Mouse (Mus musculus) forebrain, embryonic 11.5 days (tissue): ENCODE results near the gene Mlx. TPM values are rescaled to one million over a fixed set of nuclear protein-coding genes. Genes with fewer than 3 reads are reported as not detected.
A peak's percentile ranks its signal among the peaks of the same experiment; 100 is the strongest.

ENCODE experiments used
- ATAC-seq: fragments of 200-750 bp; cut with Nextera tagmentation; replicated peaks from 2 replicates; pipeline ENCODE4 v1.8.0; 2017; ENCODE audit warnings: moderate TSS enrichment; ENCODE audit not compliant: low FRiP score
- DNase-seq: peaks from one replicate; pipeline ENCODE4 v3.0.0-alpha.2; 2017; ENCODE audit warnings: low spot score
- H3K27ac ChIP-seq: fragments of 300-500 bp; sonication (generic); 2 replicates; pipeline ENCODE4 v1.5.1; 2014; ENCODE audit warnings: low read depth, low read length
- H3K27me3 ChIP-seq: fragments of 300-500 bp; sonication (generic); 2 replicates; pipeline ENCODE4 v1.6.1; 2014; ENCODE audit warnings: mild to moderate bottlenecking, low read length, mixed read lengths; ENCODE audit not compliant: control insufficient read depth, insufficient read depth
- H3K36me3 ChIP-seq: fragments of 300-500 bp; sonication (generic); 2 replicates; pipeline ENCODE4 v1.6.1; 2014; ENCODE audit warnings: mild to moderate bottlenecking, low read length, moderate library complexity, mixed read lengths; ENCODE audit not compliant: control insufficient read depth, insufficient read depth
- H3K4me1 ChIP-seq: fragments of 300-500 bp; sonication (generic); replicated peaks from 2 replicates; pipeline ENCODE4 v1.6.1; 2014; ENCODE audit warnings: low read length, mixed read lengths; ENCODE audit not compliant: control insufficient read depth, insufficient read depth
- H3K4me2 ChIP-seq: fragments of 300-500 bp; sonication (generic); 2 replicates; pipeline ENCODE4 v1.6.1; 2014; ENCODE audit warnings: low read depth, mild to moderate bottlenecking, low read length, moderate library complexity, mixed read lengths; ENCODE audit not compliant: severe bottlenecking
- H3K4me3 ChIP-seq: fragments of 300-500 bp; sonication (generic); 2 replicates; pipeline ENCODE4 v1.5.1; 2014; ENCODE audit warnings: low read depth, low read length
- H3K9ac ChIP-seq: fragments of 300-500 bp; sonication (generic); 2 replicates; pipeline ENCODE4 v1.6.1; 2014; ENCODE audit warnings: low read length
- H3K9me3 ChIP-seq: fragments of 300-500 bp; sonication (generic); 2 replicates; pipeline ENCODE4 v1.6.1; 2016; ENCODE audit warnings: low read length, mixed read lengths; ENCODE audit not compliant: control insufficient read depth
- WGBS: fragments of 180-500 bp; shearing (Covaris S2); extraction: QIAGEN DNeasy Blood & Tissue Kit; methylation state at CpG from one replicate; pipeline ENCODE4 v1.1.7; 2014; 5-methylcytosine and 5-hydroxymethylcytosine counted together
- polyA plus RNA-seq: library from polyadenylated mRNA; unstranded; fragments of >200 nt; fragmentation: Nextera tagmentation; extraction: Ambion mirVana; gene quantifications from 2 replicates; pipeline ENCODE4 v1.2.1, GENCODE M21; 2014

Mlx gene
- polyA plus RNA-seq, 1 experiment from 2014 or later = 41.8 TPM

DNA sequence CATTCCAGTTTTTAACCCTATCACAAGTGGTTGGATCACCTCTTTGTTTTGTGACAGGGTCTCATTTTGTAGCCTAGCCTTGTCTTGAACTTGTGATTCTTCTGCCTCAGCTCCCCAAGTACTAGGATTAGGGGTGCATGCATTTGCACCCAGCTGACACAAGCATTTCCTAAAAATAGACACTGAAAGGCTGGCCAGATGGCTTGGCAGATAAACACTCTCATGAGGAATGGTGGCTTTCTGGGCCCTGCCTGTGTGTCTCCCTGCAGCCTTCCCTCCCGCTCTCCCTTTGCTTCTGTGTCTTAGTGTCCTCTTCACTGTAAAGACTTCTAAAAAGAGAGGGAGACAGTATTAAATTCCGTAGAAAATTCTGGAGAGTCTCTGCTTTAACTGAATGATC is 44.1 kb downstream of the Mlx start:
- peaks cover 2% of the 10 kb centered on the region; the same call in 1 of the 2 replicates for H3K9me3 ChIP-seq
- H3K27ac ChIP-seq = no peak overlapping the region
- no peaks in the 10 kb centered on the region for H3K4me1 ChIP-seq
- WGBS = 87% methylated on average over 2 of the region's 2 CpGs
- no peak overlapping the region for H3K4me2 ChIP-seq
- H3K36me3 ChIP-seq = peaks cover 8% of the 10 kb centered on the region
- DNase-seq (peak; percentile 35), ATAC-seq (no peak)
- no peak overlapping the region for H3K4me3 ChIP-seq
- no peaks in the 10 kb centered on the region for H3K27me3 ChIP-seq
- no peak overlapping the region for H3K9ac ChIP-seq

DNA sequence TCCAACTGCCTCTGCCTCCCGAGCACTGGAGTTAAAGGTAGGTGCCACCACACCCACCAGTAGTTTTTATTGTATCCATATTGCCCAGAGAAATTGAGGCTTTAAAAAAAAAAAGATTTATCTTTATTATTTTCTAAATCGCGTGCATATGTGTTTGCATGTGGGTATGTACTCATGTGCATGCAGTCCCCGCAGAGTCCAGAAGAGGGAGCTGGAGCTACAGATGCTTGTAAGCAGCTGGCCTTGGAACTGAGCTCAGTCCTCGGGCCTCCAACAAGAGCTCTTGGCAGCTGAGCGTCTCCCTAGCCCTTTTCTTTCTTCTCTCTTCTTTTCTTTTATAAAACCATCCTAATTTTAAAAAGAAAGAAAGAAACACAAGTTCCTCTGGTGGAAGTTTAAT is 44.6 kb downstream of the Mlx start:
- Histone ChIP-seq H3K27me3 (no peaks in the 10 kb centered on the region), H3K9me3 (peaks cover 2% of the 10 kb centered on the region; the same call in 1 of the 2 replicates), H3K4me3 (no peak overlapping the region), H3K27ac (no peak overlapping the region), H3K4me1 (no peaks in the 10 kb centered on the region), H3K9ac (no peak overlapping the region), H3K4me2 (no peak overlapping the region), H3K36me3 (peaks cover 3% of the 10 kb centered on the region)
- DNase-seq (peak; percentile 69), ATAC-seq (no peak)
- 89% methylated on average over 6 of the region's 6 CpGs for WGBS

DNA sequence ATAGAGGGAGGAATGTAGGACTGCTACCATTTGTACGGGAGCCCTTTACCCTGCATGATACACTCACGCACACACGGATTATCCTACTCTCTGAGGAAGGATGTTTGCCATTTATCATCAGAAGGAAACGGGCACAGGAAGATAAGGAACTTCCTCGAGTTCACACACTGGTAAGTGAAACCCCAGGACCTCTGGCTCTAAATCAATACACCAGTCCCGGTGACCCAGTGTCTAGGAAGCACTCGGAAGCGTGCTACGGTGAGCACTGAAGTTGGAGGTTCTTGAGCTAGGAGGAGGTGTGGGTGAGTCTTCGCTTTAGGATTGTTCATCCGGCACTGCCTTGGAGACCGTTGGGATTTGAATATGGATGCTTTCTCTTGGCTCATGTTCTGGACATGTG is 46.0 kb downstream of the Mlx start:
- H3K27me3 ChIP-seq = no peaks in the 10 kb centered on the region
- no peak overlapping the region for H3K27ac ChIP-seq
- H3K4me3 ChIP-seq = no peak overlapping the region
- DNase-seq = peak; percentile 41
- no peak for ATAC-seq
- no peak overlapping the region for H3K4me2 ChIP-seq
- H3K9me3 ChIP-seq = peaks cover 2% of the 10 kb centered on the region; the same call in 1 of the 2 replicates
- no peaks in the 10 kb centered on the region for H3K36me3 ChIP-seq
- 86% methylated on average over 12 of the region's 12 CpGs for WGBS
- H3K4me1 ChIP-seq = no peaks in the 10 kb centered on the region
- H3K9ac ChIP-seq = no peak overlapping the region

DNA sequence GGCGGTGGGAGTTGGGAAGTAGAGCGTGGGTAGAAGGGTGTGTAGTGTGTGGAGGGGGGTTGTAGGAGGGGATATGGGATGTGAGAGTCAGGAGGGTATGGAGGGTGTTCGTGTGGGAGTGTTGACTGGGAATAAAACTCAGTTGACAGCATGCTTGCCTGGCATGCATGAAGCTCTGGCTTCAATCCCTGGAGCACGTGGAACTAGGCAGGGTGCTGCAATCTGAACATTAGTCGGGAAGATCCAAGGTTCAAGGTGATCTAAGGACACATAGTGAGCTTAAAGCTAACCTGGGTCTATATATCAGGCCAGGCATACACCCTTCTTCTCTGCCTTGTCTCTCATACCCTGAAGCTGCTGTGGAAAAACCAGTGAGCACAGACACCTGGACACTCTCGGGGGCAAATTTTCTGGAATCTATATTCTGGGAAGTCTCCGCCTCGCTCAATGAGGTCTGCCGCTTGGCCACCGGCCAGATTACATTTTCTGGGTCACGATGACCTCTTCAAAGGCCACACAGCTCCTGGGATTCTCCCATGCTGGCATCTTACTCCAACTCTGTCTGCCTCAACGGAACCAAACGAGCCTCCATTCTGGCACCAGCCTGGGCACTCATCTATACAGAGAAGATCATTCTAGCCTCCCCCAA is 47.3 kb downstream of the Mlx start:
- Histone ChIP-seq H3K27ac (no peak overlapping the region), H3K9me3 (peaks cover 2% of the 10 kb centered on the region; the same call in 1 of the 2 replicates), H3K36me3 (no peaks in the 10 kb centered on the region), H3K4me2 (no peak overlapping the region), H3K4me3 (no peak overlapping the region), H3K4me1 (peaks cover 2% of the 10 kb centered on the region; the same call in 1 of the 2 replicates), H3K9ac (no peak overlapping the region), H3K27me3 (no peaks in the 10 kb centered on the region)
- DNase-seq (peak; percentile 32), ATAC-seq (no peak)
- 84% methylated on average over 13 of the region's 13 CpGs for WGBS

DNA sequence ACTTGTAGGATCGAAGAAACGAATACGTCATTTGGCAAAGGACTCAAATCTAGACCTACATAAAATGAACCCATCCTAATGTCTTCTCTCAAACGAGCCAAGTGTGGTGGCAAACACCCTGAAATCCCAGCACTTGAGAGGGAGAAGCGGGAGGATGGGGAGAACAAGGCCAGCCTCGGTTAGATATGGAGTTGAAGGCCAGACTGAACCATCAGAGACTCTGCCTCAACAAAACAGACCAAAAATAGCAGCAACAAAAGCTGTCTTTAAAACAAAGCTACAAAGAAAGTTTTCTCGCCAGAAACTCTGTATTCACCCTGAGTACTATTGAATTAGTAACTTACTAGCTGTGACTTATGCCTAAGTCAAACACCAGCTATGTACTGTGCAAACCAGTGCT is 49.9 kb downstream of the Mlx start:
- no peak overlapping the region for H3K4me3 ChIP-seq
- no peak overlapping the region for H3K9ac ChIP-seq
- no peak for DNase-seq
- H3K9me3 ChIP-seq = no peaks in the 10 kb centered on the region
- H3K27me3 ChIP-seq = no peaks in the 10 kb centered on the region
- H3K36me3 ChIP-seq = no peaks in the 10 kb centered on the region
- WGBS = 81% methylated on average over 7 of the region's 7 CpGs
- H3K27ac ChIP-seq = no peak overlapping the region
- ATAC-seq = no peak
- H3K4me1 ChIP-seq = peaks cover 7% of the 10 kb centered on the region; the same call in 1 of the 2 replicates
- H3K4me2 ChIP-seq = no peak overlapping the region

DNA sequence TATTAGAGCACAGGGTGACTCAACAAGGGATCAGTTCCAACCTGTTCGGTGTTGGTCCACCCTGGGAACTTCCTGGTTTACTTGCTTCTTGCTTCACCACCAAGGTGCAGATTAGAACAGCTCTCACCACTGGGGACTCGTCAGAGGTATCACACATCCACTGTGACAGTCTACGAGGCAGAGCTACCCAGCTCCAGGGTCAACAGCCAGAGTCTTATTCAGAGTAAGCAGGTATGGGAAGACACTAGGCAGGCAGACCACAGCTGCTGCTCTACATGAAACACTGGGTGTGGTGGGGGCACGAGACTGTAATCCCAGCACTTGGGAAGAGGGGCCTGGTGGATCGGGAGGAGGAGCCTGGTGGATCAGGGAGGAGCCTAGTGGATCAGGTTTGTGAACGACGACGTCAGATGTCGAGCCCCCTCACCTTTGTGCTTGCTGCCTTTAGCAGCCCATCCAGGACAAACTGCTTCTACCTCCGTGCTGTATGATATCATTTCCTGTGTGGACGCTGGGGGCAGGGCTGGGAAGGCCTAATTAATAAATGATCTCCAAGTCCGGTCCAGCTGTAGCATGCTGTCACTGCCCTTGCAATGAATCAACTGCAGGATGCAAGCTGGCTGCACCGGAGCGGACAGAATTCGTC is 51.6 kb downstream of the Mlx start:
- Histone ChIP-seq H3K36me3 (no peaks in the 10 kb centered on the region), H3K27ac (no peak overlapping the region), H3K9ac (no peak overlapping the region; the same call in 1 of the 2 replicates), H3K4me1 (peaks cover 9% of the 10 kb centered on the region; the same call in 1 of the 2 replicates), H3K27me3 (no peaks in the 10 kb centered on the region), H3K4me2 (peak overlapping the region; percentile 35; the same call in 1 of the 2 replicates), H3K9me3 (no peaks in the 10 kb centered on the region), H3K4me3 (no peak overlapping the region)
- DNase-seq (peak; percentile 70), ATAC-seq (peak; percentile 46)
- 21% methylated on average over 15 of the region's 15 CpGs for WGBS

DNA sequence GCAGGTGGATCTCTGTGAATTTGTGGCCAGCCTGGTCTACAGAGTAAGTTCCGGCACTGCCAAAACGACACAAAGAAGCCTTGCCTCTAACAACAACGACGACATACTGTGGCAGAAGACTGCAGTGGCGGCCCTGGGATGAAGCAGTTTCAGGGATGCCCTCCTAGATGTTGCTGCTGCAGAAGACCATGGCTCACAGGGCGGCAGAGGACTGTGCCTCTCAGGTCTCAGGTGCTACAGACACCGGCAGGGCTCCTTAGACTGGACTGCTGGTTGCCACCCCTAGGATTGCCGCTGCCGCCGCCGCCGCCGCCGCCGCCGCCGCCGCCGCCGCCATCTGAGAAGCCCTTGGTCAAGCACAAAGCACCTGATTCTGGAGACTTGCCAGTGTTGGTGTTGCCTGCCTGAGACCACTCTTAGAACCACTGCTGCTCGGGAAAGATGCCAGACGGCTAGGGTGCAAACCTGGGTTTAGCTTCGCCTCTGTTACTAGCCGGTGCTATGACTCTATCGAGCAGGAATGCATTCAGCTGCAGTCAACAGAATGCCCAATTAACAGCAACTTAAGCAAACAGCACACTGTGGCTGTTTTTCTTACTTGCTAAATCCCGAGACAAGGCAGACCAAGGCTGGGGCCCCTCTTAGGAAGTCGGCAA is 53.2 kb downstream of the Mlx start:
- Histone ChIP-seq H3K9me3 (no peaks in the 10 kb centered on the region), H3K4me3 (peak overlapping the region; percentile 17), H3K9ac (peak overlapping the region; percentile 39), H3K27me3 (no peaks in the 10 kb centered on the region), H3K36me3 (no peaks in the 10 kb centered on the region), H3K4me1 (peaks cover 12% of the 10 kb centered on the region; the same call in 1 of the 2 replicates), H3K27ac (peak overlapping the region; percentile 60), H3K4me2 (peak overlapping the region; percentile 45)
- WGBS = 41% methylated on average over 27 of the region's 27 CpGs
- ATAC-seq (0 out of 2 replicates have a peak, but pooled peaks have one; percentile 46), DNase-seq (peak; percentile 68)

DNA sequence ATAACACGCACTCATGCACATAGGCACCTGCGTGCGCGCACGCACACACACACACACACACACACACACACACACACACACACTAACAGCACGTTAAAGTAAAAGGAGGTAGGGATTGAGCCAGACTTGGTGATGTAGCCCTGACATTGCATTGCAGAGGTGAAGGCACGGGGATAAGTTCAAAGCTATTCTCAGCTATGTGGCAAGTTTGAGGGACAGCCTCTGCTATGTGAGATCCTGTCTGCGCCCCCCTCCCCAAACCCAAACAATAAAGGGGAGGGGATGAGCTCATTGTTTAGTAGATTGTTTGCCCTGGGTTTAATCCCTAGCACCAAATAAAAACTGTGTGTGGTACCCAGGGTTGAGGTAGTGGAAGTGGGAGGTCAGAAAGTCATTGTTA is 54.0 kb downstream of the Mlx start:
- Histone ChIP-seq H3K9me3 (no peaks in the 10 kb centered on the region), H3K9ac (no peak overlapping the region), H3K27me3 (no peaks in the 10 kb centered on the region), H3K27ac (no peak overlapping the region), H3K4me1 (peaks cover 12% of the 10 kb centered on the region; the same call in 1 of the 2 replicates), H3K36me3 (no peaks in the 10 kb centered on the region), H3K4me3 (no peak overlapping the region), H3K4me2 (no peak overlapping the region)
- no peak for DNase-seq
- WGBS = 78% methylated on average over 8 of the region's 8 CpGs
- no peak for ATAC-seq
